Mouse (Mus musculus) cortical plate, adult 2 months (tissue): ENCODE results near the gene Mff.

Source experiments
- CTCF ChIP-seq: fragments of 200-500 bp; IDR thresholded peaks from 2 replicates; pipeline ENCODE4 v1.5.1; 2011; ENCODE audit warnings: mild to moderate bottlenecking, control low read depth, low read length; ENCODE audit not compliant: insufficient read depth; ENCODE audit errors: extremely low read depth
- POLR2A ChIP-seq: fragments of 200-500 bp; IDR thresholded peaks from 2 replicates; pipeline ENCODE4 v1.6.1; 2011; ENCODE audit warnings: mild to moderate bottlenecking, low read length, control low read depth; ENCODE audit not compliant: insufficient read depth; ENCODE audit errors: extremely low read depth

DNA sequence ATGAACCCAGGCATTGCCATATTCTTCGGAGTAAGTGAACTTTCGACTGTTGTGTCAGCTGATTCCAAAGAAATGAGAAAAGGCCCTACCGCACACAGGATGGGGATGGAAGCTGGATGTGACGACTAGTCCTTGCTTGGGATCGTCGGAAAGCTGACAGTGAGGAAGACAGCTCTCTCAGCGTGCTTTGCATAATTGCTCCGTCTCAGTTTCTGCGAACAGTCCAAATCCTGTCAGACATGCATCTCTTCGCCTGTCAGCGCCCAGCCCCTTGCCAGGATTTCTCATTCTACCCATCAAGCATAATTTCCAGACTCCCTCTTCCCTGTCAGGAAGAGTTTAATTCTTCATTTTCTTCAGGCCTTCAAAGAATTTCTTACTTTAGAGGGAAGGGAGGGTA is 66.4 kb downstream of the Mff start:
- no peak for TF ChIP-seq CTCF
- TF ChIP-seq POLR2A: no peak
